9 mouse cellular contexts compared by ENCODE assay signal in genomic region chr4:88757628-88758031, GRCm38 (mm10). TPM values are rescaled to one million over a fixed set of nuclear protein-coding genes. Genes with fewer than 3 reads are reported as not detected.
A peak's percentile ranks its signal among the peaks of the same experiment; 100 is the strongest.
DNase-seq lines count a peak whose midpoint lies in the region; ATAC-seq and TF ChIP-seq lines count a peak whose summit lies in the region.
"Not testable (repeated sequence)": the region's sequence is repeated elsewhere in the genome, so short reads cannot be mapped to it uniquely, and the experiment has no call there.
"Had no signal": no experiment of that assay in that cellular context is flagged by ENCODE, and none has a peak within 500 bp of the region (broad histone marks: within the 10 kb centered on the region; RNA-seq: fewer than 3 reads in every experiment).

No protein-coding gene starts in this region.

- intact Hi-C loops in left cerebral cortex, postnatal 25 days (cut with DNase I) = not testable (repeated sequence)

- WGBS in bone marrow, adult 2 months = 1% methylated on average over 21 of the region's 21 CpGs

- not testable (repeated sequence) for TF ChIP-seq POLR2A in bone marrow, adult 2 months (IDR thresholded peaks at IDR 0.05; ENCODE audit: borderline replicate concordance, control insufficient read depth, low read depth, low read length)
- peak; percentile 79 for TF ChIP-seq POLR2A in embryonic fibroblast, embryonic 13.5 days (IDR thresholded peaks at IDR 0.05; ENCODE audit: low read depth, low read length)

- peak; percentile 70 for TF ChIP-seq CTCF in bone marrow, adult 2 months (IDR thresholded peaks at IDR 0.05; ENCODE audit: control insufficient read depth, insufficient read depth, low read length)
- peak; percentile 68 for TF ChIP-seq CTCF in embryonic fibroblast, embryonic 13.5 days (IDR thresholded peaks at IDR 0.05; ENCODE audit: borderline replicate concordance, insufficient read depth, low read length)

- peak; percentile 100 for ATAC-seq in megakaryocyte-erythroid progenitor cell, adult 5-6 weeks (replicated peaks; ENCODE audit: low FRiP score, low TSS enrichment, poor library complexity, severe bottlenecking)

- DNase-seq in heart, adult 8-10 months (ENCODE audit: low spot score) = peak; percentile 90
- DNase-seq in kidney, adult 18-20 months = peak; percentile 93
- peak; percentile 88 to 92 for DNase-seq in left cerebral cortex, postnatal 25 days (ENCODE audit: low spot score in 2 of 2)
- peak; percentile 75 for DNase-seq in right cerebral cortex, postnatal 14 days
- DNase-seq in urinary bladder, postnatal 10 days (ENCODE audit: low spot score) = peak; percentile 88

- peak overlapping the region; percentile 62 for H3K4me3 ChIP-seq in bone marrow, adult 2 months (replicated peaks; ENCODE audit: control insufficient read depth, low read depth, low read length)
- H3K4me3 ChIP-seq in embryonic fibroblast, embryonic 13.5 days (ENCODE audit: insufficient read depth, low read length) = peak overlapping the region; percentile 59; the same call in 1 of the 2 replicates

- not testable (repeated sequence) for H3K4me1 ChIP-seq in bone marrow, adult 2 months (ENCODE audit: control insufficient read depth, insufficient read depth, low read length); embryonic fibroblast, embryonic 13.5 days (ENCODE audit: control insufficient read depth, insufficient read depth, low read length)

- peak overlapping the region; percentile 92 for H3K27ac ChIP-seq in bone marrow, adult 2 months (ENCODE audit: control insufficient read depth, insufficient read depth, low read depth, low read length, poor library complexity)
- H3K27ac ChIP-seq in embryonic fibroblast, embryonic 13.5 days (ENCODE audit: insufficient read depth, low read length) = 0 out of 2 replicates have a peak overlapping the region, but pooled peaks have one; percentile 99

RNA-seq across cellular contexts. Expression of gene Gm13283, which starts 2.3 kb away (rescaled TPM):
- not detected in 2 replicates for polyA plus RNA-seq in bone marrow, adult 2 months (2011; ENCODE audit: insufficient read depth, insufficient read length, low replicate concordance, missing spikeins)
- not detected in 2 replicates for polyA plus RNA-seq in embryonic fibroblast, embryonic 13.5 days (2011; ENCODE audit: insufficient read length, low read depth, missing spikeins)
- not detected for total RNA-seq in heart, adult 8-10 months (2022)
- total RNA-seq in left cerebral cortex, postnatal 25 days (2021) = not detected
- not detected in 2 replicates for total RNA-seq in megakaryocyte-erythroid progenitor cell, adult 5-6 weeks (2014; fragmentation: Nextera tagmentation)
- not detected in 2 replicates for total RNA-seq in megakaryocyte-erythroid progenitor cell, adult 5-6 weeks (2017)
- polyA plus RNA-seq: erythroblast, embryonic 14.5 days had no signal

RNA-seq across cellular contexts. Expression of gene Gm13271, which starts 3.0 kb away (rescaled TPM):
- polyA plus RNA-seq in bone marrow, adult 2 months (2011; ENCODE audit: insufficient read depth, insufficient read length, low replicate concordance, missing spikeins) = not detected in 2 replicates
- polyA plus RNA-seq in embryonic fibroblast, embryonic 13.5 days (2011; ENCODE audit: insufficient read length, low read depth, missing spikeins) = not detected in 2 replicates
- total RNA-seq in heart, adult 8-10 months (2022) = not detected
- total RNA-seq in left cerebral cortex, postnatal 25 days (2021) = not detected
- not detected in 2 replicates for total RNA-seq in megakaryocyte-erythroid progenitor cell, adult 5-6 weeks (2014; fragmentation: Nextera tagmentation)
- not detected in 2 replicates for total RNA-seq in megakaryocyte-erythroid progenitor cell, adult 5-6 weeks (2017)
- polyA plus RNA-seq: erythroblast, embryonic 14.5 days had no signal

RNA-seq across cellular contexts. Expression of gene Gm13290, which starts 16.0 kb away (rescaled TPM):
- not detected in 2 replicates for polyA plus RNA-seq in bone marrow, adult 2 months (2011; ENCODE audit: insufficient read depth, insufficient read length, low replicate concordance, missing spikeins)
- 0.70 TPM in 1 of 2 replicates, not detected in the other for polyA plus RNA-seq in embryonic fibroblast, embryonic 13.5 days (2011; ENCODE audit: insufficient read length, low read depth, missing spikeins)
- not detected for total RNA-seq in heart, adult 8-10 months (2022)
- not detected for total RNA-seq in left cerebral cortex, postnatal 25 days (2021)
- total RNA-seq in megakaryocyte-erythroid progenitor cell, adult 5-6 weeks (2014; fragmentation: Nextera tagmentation) = not detected in 2 replicates
- not detected in 2 replicates for total RNA-seq in megakaryocyte-erythroid progenitor cell, adult 5-6 weeks (2017)
- polyA plus RNA-seq: erythroblast, embryonic 14.5 days had no signal

RNA-seq across cellular contexts. Expression of gene Gm13289, which starts 19.1 kb away (rescaled TPM):
- not detected in 2 replicates for polyA plus RNA-seq in bone marrow, adult 2 months (2011; ENCODE audit: insufficient read depth, insufficient read length, low replicate concordance, missing spikeins)
- polyA plus RNA-seq in embryonic fibroblast, embryonic 13.5 days (2011; ENCODE audit: insufficient read length, low read depth, missing spikeins) = not detected in 2 replicates
- total RNA-seq in heart, adult 8-10 months (2022) = not detected
- not detected for total RNA-seq in left cerebral cortex, postnatal 25 days (2021)
- not detected in 2 replicates for total RNA-seq in megakaryocyte-erythroid progenitor cell, adult 5-6 weeks (2014; fragmentation: Nextera tagmentation)
- total RNA-seq in megakaryocyte-erythroid progenitor cell, adult 5-6 weeks (2017) = not detected in 2 replicates
- polyA plus RNA-seq: erythroblast, embryonic 14.5 days had no signal

RNA-seq across cellular contexts. Expression of gene Gm13272, which starts 22.0 kb away (rescaled TPM):
- not detected in 2 replicates for polyA plus RNA-seq in bone marrow, adult 2 months (2011; ENCODE audit: insufficient read depth, insufficient read length, low replicate concordance, missing spikeins)
- polyA plus RNA-seq in embryonic fibroblast, embryonic 13.5 days (2011; ENCODE audit: insufficient read length, low read depth, missing spikeins) = not detected in 2 replicates
- total RNA-seq in heart, adult 8-10 months (2022) = not detected
- total RNA-seq in left cerebral cortex, postnatal 25 days (2021) = not detected
- total RNA-seq in megakaryocyte-erythroid progenitor cell, adult 5-6 weeks (2014; fragmentation: Nextera tagmentation) = not detected in 2 replicates
- total RNA-seq in megakaryocyte-erythroid progenitor cell, adult 5-6 weeks (2017) = not detected in 2 replicates
- polyA plus RNA-seq: erythroblast, embryonic 14.5 days had no signal

Comparison
In these comparisons a context has a peak if more than half of its experiments do, and no peak if none do; other contexts are left out.
1. Peak in every context shown above with its lines: DNase-seq, ATAC-seq, H3K4me3 ChIP-seq and H3K27ac ChIP-seq.